Mouse (Mus musculus) megakaryocyte, embryonic 14.5 days (primary cell): ENCODE measurements around the gene Svopl. TPM values are rescaled to one million over a fixed set of nuclear protein-coding genes. Genes with fewer than 3 reads are reported as not detected.

Experiments used
- H3K27me3 ChIP-seq: replicated peaks from 2 replicates; pipeline ENCODE3; 2012; ENCODE audit warnings: inconsistent platforms
- H3K36me3 ChIP-seq: replicated peaks from 2 replicates; pipeline ENCODE3; 2012; ENCODE audit warnings: low read length, inconsistent platforms, mixed read lengths
- H3K4me1 ChIP-seq: 2 replicates; pipeline ENCODE4 v1.6.1; 2012; ENCODE audit warnings: inconsistent platforms
- H3K4me3 ChIP-seq: replicated peaks from 2 replicates; pipeline ENCODE3; 2012; ENCODE audit warnings: moderate library complexity, mild to moderate bottlenecking, inconsistent platforms
- H3K9me3 ChIP-seq: 2 replicates; pipeline ENCODE4 v1.6.1; 2012; ENCODE audit warnings: inconsistent platforms
- FLI1 ChIP-seq: IDR thresholded peaks from 2 replicates; pipeline ENCODE4 v1.6.1; 2012; ENCODE audit warnings: low read length, inconsistent platforms, mixed read lengths
- GATA1 ChIP-seq: IDR thresholded peaks from 3 replicates; pipeline ENCODE4 v1.6.1; 2012; ENCODE audit warnings: mixed read lengths, low read length, inconsistent platforms, borderline replicate concordance
- polyA plus RNA-seq: library from polyadenylated mRNA; stranded (reverse); fragments of >175 nt; gene quantifications from 2 replicates; pipeline ENCODE4 v1.2.3, GENCODE M21; 2012; ENCODE audit warnings: low replicate concordance; ENCODE audit not compliant: insufficient read depth

The Svopl gene
- not detected in 2 replicates for polyA plus RNA-seq

DNA sequence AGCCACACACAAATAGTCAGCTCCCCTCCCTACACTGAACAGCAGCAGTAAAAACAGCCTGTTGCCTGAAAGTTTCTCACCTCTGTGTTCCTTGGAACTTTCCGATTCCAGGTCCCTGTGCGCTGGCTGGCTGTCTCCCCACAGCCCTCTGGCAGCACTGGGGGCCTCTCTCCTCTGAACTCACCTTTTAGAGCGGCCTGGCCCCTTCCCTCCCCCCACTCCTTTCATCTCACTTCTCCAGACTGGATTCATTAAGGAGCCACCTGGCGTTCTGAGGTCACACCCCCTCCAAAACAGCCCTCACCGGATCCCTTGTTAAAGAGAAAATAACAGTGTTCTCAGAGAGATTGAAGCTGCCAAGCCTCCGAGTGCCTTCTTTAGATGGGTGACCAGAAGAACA, at the start of gene Svopl:
TSS of gene Svopl (minus strand) at position 159 of the 400 bp plus-strand sequence.
- Histone ChIP-seq H3K9me3 (peaks cover 26% of the 10 kb centered on the region), H3K4me1 (peaks cover 50% of the 10 kb centered on the region), H3K36me3 (no peaks in the 10 kb centered on the region), H3K4me3 (no peak within 1 kb of the TSS), H3K27me3 (no peaks in the 10 kb centered on the region)
- TF ChIP-seq FLI1 (no peak), GATA1 (no peak)

DNA sequence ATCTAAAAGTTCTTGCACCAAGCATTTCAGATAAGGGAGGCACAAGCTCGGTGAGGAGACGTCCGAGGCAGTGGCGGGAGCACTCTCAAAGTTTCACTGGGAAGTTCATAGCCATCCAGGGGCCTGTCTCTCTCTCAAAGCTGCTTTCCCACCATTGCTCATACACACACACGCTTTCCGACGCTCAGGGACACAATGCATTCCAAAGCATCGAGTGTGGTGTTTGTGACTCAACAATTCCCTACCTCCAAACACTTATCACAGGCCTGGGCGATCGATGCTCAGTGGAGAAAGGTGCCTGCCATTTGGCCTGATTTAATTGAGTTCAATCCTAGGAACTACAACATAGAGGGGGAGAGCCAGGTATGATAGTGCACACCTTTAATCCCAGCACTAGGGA, 47.9 kb upstream of the Svopl start:
- peaks cover 2% of the 10 kb centered on the region for H3K27me3 ChIP-seq
- H3K9me3 ChIP-seq: peaks cover 30% of the 10 kb centered on the region
- no peak overlapping the region for H3K4me3 ChIP-seq
- no peaks in the 10 kb centered on the region for H3K4me1 ChIP-seq
- TF ChIP-seq GATA1 (no peak), FLI1 (no peak)
- no peaks in the 10 kb centered on the region for H3K36me3 ChIP-seq

DNA sequence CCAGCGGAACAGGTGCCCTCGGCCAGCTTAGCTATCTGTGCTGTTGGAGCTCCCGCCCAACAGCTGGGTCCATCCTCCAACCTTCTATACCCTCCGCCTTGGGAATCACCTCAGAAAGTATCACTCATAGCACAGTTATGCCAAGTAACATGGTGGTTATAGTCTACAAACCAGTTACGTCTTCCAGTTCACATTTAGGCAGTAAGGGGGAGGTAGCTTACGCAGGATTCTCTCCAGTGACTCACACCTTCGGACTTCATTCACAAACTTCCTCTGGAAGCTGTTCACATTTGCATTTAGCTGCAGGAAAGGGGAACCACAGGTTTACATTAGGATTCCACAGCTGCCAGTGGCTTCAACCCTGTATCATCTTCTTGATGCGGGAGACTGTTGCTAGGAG, 45.7 kb upstream of the Svopl start:
- no peaks in the 10 kb centered on the region for H3K4me1 ChIP-seq
- TF ChIP-seq FLI1 (no peak), GATA1 (no peak)
- no peaks in the 10 kb centered on the region for H3K36me3 ChIP-seq
- H3K27me3 ChIP-seq: peaks cover 2% of the 10 kb centered on the region
- H3K4me3 ChIP-seq: no peak overlapping the region
- peaks cover 14% of the 10 kb centered on the region for H3K9me3 ChIP-seq

DNA sequence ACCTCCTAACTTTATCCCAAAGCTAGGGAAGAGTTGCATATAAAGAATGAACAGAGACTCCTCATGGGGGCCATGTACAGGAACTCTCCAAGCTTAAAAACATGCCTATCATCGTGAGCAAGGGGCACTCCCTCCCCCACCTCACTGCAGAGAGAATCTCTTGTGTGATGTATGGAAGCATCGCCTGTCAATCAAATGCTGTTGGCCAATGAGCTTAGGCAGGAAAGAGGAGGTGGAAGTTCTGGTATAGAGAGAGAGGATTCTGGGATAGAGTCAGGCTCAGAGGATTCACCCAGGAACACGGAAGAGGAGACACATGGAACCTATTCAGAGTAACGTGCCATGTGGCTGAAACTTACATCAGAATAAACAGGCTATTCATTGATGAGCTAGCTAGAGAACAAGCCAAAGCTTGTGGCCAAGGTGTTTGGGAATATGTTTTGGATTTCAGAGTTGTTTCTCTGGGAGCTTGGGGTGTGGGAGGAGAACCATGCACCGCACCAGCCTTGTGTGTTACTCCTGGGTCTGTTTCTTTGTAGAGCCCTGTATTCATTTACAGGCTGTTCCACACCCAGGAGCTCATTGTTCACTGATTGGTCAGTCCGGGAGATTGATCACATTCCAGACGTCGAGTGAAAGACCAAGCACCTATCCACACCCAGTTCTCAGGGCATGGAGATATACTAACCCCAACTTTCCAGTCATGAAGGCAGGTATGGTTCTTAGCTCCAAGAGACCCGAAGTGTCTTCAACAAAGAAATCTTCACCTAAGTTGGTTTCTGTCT, 40.6 kb upstream of the Svopl start:
- no peak overlapping the region for H3K4me3 ChIP-seq
- no peaks in the 10 kb centered on the region for H3K27me3 ChIP-seq
- TF ChIP-seq FLI1: no peak
- no peak for TF ChIP-seq GATA1

DNA sequence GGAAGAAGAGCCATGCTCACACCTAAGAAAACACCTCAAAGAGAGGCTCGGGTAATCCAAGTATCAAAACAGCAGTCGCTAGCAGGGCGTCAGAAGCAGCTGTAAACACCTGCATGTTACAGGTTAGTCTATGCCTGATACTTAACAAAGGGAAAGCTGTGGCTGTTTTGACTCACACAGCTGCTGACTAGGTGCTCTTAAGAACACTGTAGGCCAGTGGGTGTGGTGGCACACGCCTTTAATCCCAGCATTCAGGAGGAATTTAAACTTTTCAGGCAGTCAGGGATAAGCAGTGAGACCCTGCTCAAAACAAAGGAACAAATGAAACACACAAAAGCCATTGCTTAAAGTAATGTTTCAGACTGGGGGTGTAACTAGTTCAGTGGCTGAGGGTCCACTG, 36.4 kb upstream of the Svopl start:
- Histone ChIP-seq H3K9me3 (peaks cover 10% of the 10 kb centered on the region; the same call in 1 of the 2 replicates), H3K27me3 (peaks cover 6% of the 10 kb centered on the region), H3K4me1 (no peaks in the 10 kb centered on the region), H3K36me3 (no peaks in the 10 kb centered on the region), H3K4me3 (no peak overlapping the region)
- no peak for TF ChIP-seq GATA1
- no peak for TF ChIP-seq FLI1

More for the DNA sequence above, 40.6 kb upstream of the Svopl start:
- Histone ChIP-seq H3K4me1 (no peaks in the 10 kb centered on the region), H3K36me3 (no peaks in the 10 kb centered on the region), H3K9me3 (peaks cover 10% of the 10 kb centered on the region)

DNA sequence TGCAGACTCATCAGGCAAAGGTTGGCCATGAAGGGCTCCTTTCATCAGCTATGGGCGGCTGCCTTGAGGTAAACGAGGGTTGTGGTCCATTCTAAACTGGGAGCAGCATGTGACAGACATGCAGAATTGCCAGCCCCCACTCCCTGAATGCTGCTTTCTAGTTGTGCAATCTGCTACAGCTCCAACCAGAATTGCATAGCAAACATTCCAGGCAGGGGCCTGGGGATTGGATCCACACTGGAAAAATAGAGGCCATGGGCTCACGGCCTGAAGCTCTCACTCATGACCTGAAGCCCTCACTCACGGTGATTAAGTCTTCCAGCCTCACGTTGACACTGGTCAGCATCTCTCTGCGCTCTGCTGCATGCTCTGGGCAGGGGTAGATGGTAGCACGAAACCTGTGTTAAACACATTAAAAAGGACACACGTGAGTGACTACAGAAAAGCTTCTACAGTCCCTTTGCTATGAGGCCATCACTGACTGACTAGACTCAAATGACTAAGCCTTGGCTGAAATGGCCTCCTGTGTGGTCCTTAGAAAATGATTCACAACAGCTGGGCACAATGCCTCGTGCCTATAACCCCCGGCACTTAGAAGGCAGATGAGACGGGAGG, 35.0 kb upstream of the Svopl start:
- H3K4me1 ChIP-seq: no peaks in the 10 kb centered on the region
- H3K27me3 ChIP-seq: peaks cover 8% of the 10 kb centered on the region
- no peak for TF ChIP-seq FLI1
- TF ChIP-seq GATA1: no peak
- peaks cover 12% of the 10 kb centered on the region; the same call in 1 of the 2 replicates for H3K9me3 ChIP-seq
- H3K4me3 ChIP-seq: no peak overlapping the region
- H3K36me3 ChIP-seq: no peaks in the 10 kb centered on the region

DNA sequence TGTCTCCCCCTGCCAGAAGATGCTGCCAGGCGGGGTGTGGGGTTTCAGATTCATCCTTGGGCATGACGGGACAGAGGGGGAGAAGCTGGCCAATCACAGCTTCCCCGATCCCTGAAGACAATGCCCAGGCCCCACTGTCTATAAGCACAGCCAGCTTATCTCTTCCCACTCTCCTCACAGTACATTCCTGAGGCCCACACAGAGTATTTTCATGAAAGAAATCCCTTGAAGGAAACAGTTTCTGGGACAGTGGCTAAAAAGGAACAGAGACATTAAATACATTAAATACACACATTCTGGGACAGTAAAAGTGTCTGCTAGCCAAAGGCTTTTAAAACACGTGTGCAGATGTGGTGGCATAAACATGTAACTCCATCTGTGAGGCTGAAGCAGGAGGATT, 33.6 kb upstream of the Svopl start:
- no peaks in the 10 kb centered on the region for H3K36me3 ChIP-seq
- peaks cover 8% of the 10 kb centered on the region for H3K27me3 ChIP-seq
- H3K4me3 ChIP-seq: no peak overlapping the region
- H3K4me1 ChIP-seq: peaks cover 2% of the 10 kb centered on the region; the same call in 1 of the 2 replicates
- TF ChIP-seq GATA1 (no peak), FLI1 (no peak)
- H3K9me3 ChIP-seq: peaks cover 18% of the 10 kb centered on the region

DNA sequence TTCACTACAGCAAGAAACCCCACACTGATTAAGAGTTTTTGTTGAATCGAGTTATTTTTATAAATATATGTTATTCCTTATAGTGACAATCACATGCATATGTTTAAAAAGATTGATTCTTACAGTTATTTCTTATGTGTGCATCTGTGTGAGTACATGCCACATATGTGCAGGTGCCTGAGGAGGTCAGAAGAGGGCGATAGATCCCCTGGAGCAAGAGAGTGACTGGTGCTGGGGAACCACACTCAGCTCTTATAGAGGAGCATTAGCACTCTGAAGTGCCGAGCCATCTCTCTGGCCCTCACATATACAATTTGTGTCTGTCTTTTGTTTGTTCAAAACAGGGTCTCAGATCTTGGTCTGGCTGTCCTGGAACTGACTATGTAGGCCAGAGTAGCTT, 26.8 kb upstream of the Svopl start:
- Histone ChIP-seq H3K36me3 (no peaks in the 10 kb centered on the region), H3K27me3 (peaks cover 4% of the 10 kb centered on the region), H3K4me3 (no peak overlapping the region), H3K4me1 (peaks cover 15% of the 10 kb centered on the region), H3K9me3 (peaks cover 30% of the 10 kb centered on the region)
- TF ChIP-seq FLI1 (no peak), GATA1 (no peak)

DNA sequence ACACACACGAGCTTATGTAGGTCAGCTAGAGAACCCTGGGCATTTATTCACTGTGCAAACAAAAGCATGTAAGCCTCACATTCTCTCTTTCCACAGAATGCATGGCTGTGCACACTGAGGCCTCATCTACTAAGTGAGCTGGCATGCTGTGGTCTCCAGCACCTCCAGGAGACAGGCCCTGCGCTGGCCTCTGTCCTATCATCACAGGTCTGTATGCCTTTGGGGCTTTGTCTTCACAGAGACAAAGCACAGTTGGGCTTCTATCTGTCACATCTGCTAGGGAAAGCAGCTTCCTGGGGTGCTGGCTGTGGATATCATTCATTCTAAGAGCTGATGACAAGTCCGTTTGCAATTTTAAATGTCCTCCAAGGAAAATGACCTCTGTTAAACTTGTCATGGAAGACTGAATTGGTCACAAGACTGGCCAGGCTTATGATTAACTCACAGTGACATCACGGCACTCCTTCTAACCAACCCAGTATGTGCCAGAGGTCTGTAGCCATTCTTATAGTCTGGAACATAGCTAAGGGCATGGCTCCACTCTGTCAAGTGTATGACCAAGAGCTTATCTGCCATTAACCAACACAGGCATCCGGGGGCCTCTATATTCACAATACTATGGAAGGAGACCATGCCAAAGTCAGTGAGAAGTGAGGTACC, 25.5 kb upstream of the Svopl start:
- H3K36me3 ChIP-seq: no peaks in the 10 kb centered on the region
- no peaks in the 10 kb centered on the region for H3K27me3 ChIP-seq
- H3K9me3 ChIP-seq: peaks cover 24% of the 10 kb centered on the region
- peaks cover 18% of the 10 kb centered on the region for H3K4me1 ChIP-seq
- H3K4me3 ChIP-seq: no peak overlapping the region
- TF ChIP-seq GATA1: no peak
- TF ChIP-seq FLI1: no peak

DNA sequence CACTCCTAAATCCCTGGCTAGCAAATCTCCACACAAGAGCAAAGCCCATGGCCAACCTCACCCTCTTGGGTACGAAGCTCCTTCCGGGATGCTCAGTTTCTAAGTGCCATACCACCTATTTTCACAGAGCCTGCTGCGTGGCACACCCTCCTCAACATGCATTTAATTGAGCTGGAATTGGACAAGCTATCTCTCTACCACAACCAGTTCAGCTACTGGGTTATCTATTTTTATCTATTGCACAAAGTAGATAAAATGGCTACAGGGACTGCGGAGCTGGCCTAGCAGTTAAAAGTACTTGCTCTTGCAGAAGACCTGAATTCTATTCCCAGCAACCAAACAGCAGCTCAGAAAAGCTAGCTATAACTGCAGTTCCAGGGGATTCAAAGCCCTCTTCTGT, 24.5 kb upstream of the Svopl start:
- H3K27me3 ChIP-seq: no peaks in the 10 kb centered on the region
- no peaks in the 10 kb centered on the region for H3K36me3 ChIP-seq
- no peak for TF ChIP-seq GATA1
- no peak for TF ChIP-seq FLI1
- H3K4me1 ChIP-seq: peaks cover 25% of the 10 kb centered on the region
- peaks cover 24% of the 10 kb centered on the region for H3K9me3 ChIP-seq
- H3K4me3 ChIP-seq: no peak overlapping the region
